Mouse (Mus musculus) midbrain, embryonic 16.5 days (tissue): ENCODE results near the gene Kcnk6. TPM values are rescaled to one million over a fixed set of nuclear protein-coding genes. Genes with fewer than 3 reads are reported as not detected.
"Not testable (repeated sequence)": the region's sequence is repeated elsewhere in the genome, so short reads cannot be mapped to it uniquely, and the experiment has no call there.

Source experiments
- ATAC-seq: fragments of 200-750 bp; cut with Nextera tagmentation; 2 replicates; pipeline ENCODE4 v1.8.0; 2017; ENCODE audit warnings: moderate TSS enrichment
- H3K27ac ChIP-seq: fragments of 300-500 bp; sonication (generic); 2 replicates; pipeline ENCODE4 v1.5.1; 2014; ENCODE audit warnings: mild to moderate bottlenecking, low read length, mixed read lengths
- H3K27me3 ChIP-seq: fragments of 300-500 bp; sonication (generic); 2 replicates; pipeline ENCODE4 v1.6.1; 2014; ENCODE audit warnings: low read depth, low read length, mixed read lengths; ENCODE audit not compliant: control insufficient read depth, insufficient read depth
- H3K36me3 ChIP-seq: fragments of 300-500 bp; sonication (generic); 2 replicates; pipeline ENCODE4 v1.6.1; 2014; ENCODE audit warnings: mild to moderate bottlenecking, low read length, moderate library complexity, mixed read lengths; ENCODE audit not compliant: control insufficient read depth, insufficient read depth
- H3K4me1 ChIP-seq: fragments of 300-500 bp; sonication (generic); 2 replicates; pipeline ENCODE4 v1.6.1; 2014; ENCODE audit warnings: mild to moderate bottlenecking, low read length, mixed read lengths; ENCODE audit not compliant: control insufficient read depth, insufficient read depth
- H3K4me2 ChIP-seq: fragments of 300-500 bp; sonication (generic); 2 replicates; pipeline ENCODE4 v1.6.1; 2014; ENCODE audit warnings: mild to moderate bottlenecking, low read length, mixed read lengths
- H3K4me3 ChIP-seq: fragments of 300-500 bp; sonication (generic); 2 replicates; pipeline ENCODE4 v1.5.1; 2014; ENCODE audit warnings: low read depth, mild to moderate bottlenecking, low read length, moderate library complexity, mixed read lengths
- H3K9ac ChIP-seq: fragments of 300-500 bp; sonication (generic); 2 replicates; pipeline ENCODE4 v1.6.1; 2014; ENCODE audit warnings: low read depth, low read length, mixed read lengths
- H3K9me3 ChIP-seq: fragments of 300-500 bp; sonication (generic); replicated peaks from 2 replicates; pipeline ENCODE4 v1.6.1; 2014; ENCODE audit warnings: mild to moderate bottlenecking, low read length, mixed read lengths; ENCODE audit not compliant: control insufficient read depth, poor library complexity, severe bottlenecking
- WGBS: fragments of 180-500 bp; shearing (Covaris S2); extraction: QIAGEN DNeasy Blood & Tissue Kit; methylation state at CpG from one replicate; pipeline ENCODE4 v1.1.7; 2014; 5-methylcytosine and 5-hydroxymethylcytosine counted together
- polyA plus RNA-seq: library from polyadenylated mRNA; unstranded; fragments of >200 nt; fragmentation: Nextera tagmentation; extraction: Ambion mirVana; gene quantifications from 2 replicates; pipeline ENCODE4 v1.2.1, GENCODE M21; 2015

Kcnk6 gene
- polyA plus RNA-seq, 1 experiment from 2014 or later, result 1.7 TPM

GRCm38 (mm10) chr7:29237596-29237995 lies 5.3 kb upstream of the Kcnk6 start:
- H3K9me3 ChIP-seq, H3K27me3 ChIP-seq, H3K36me3 ChIP-seq: not testable (repeated sequence)
- Histone ChIP-seq H3K4me1 (peaks cover 12% of the 10 kb centered on the region), H3K9ac (peak overlapping the region; percentile 63), H3K27ac (peak overlapping the region; percentile 89), H3K4me2 (peak overlapping the region; percentile 84), H3K4me3 (peak overlapping the region; percentile 79)
- peak; percentile 19 for ATAC-seq
- 30% methylated on average over 6 of the region's 6 CpGs for WGBS

- Histone ChIP-seq H3K27ac (no peak overlapping the region), H3K9ac (no peak overlapping the region), H3K27me3 (peaks cover 12% of the 10 kb centered on the region), H3K9me3 (no peaks in the 10 kb centered on the region), H3K4me3 (no peak overlapping the region), H3K4me2 (no peak overlapping the region), H3K4me1 (peaks cover 19% of the 10 kb centered on the region), H3K36me3 (no peaks in the 10 kb centered on the region)
- 88% methylated on average over 4 of the region's 4 CpGs for WGBS
- no peak for ATAC-seq
Observed at GRCm38 (mm10) chr7:29236593-29236992, 4.3 kb upstream of the Kcnk6 start.

- H3K4me2 ChIP-seq, result no peak overlapping the region
- peaks cover 18% of the 10 kb centered on the region for H3K4me1 ChIP-seq
- H3K27ac ChIP-seq, result no peak overlapping the region
- WGBS, result 80% methylated on average over 5 of the region's 5 CpGs
- no peak overlapping the region for H3K9ac ChIP-seq
- H3K9me3 ChIP-seq, result no peaks in the 10 kb centered on the region
- H3K4me3 ChIP-seq, result no peak overlapping the region
- H3K27me3 ChIP-seq, result peaks cover 29% of the 10 kb centered on the region
- ATAC-seq, result no peak
- H3K36me3 ChIP-seq, result no peaks in the 10 kb centered on the region
Observed at GRCm38 (mm10) chr7:29234661-29235060, 2.3 kb upstream of the Kcnk6 start.

GRCm38 (mm10) chr7:29233745-29234144 lies 1.4 kb upstream of the Kcnk6 start:
- Histone ChIP-seq H3K36me3 (no peaks in the 10 kb centered on the region), H3K27ac (no peak overlapping the region), H3K9me3 (no peaks in the 10 kb centered on the region), H3K27me3 (peaks cover 30% of the 10 kb centered on the region), H3K4me2 (no peak overlapping the region), H3K4me3 (no peak overlapping the region), H3K9ac (no peak overlapping the region), H3K4me1 (peaks cover 9% of the 10 kb centered on the region)
- 84% methylated on average over 6 of the region's 6 CpGs for WGBS
- ATAC-seq, result no peak

GRCm38 (mm10) chr7:29231517-29231916 lies 798 bp downstream of the Kcnk6 start:
- peaks cover 30% of the 10 kb centered on the region for H3K27me3 ChIP-seq
- ATAC-seq, result no peak
- H3K27ac ChIP-seq, result no peak overlapping the region
- no peak overlapping the region for H3K4me2 ChIP-seq
- 58% methylated on average over 3 of the region's 3 CpGs for WGBS
- H3K9ac ChIP-seq, result no peak overlapping the region
- H3K36me3 ChIP-seq, result no peaks in the 10 kb centered on the region
- no peak overlapping the region for H3K4me3 ChIP-seq
- H3K4me1 ChIP-seq, result peaks cover 7% of the 10 kb centered on the region
- H3K9me3 ChIP-seq, result no peaks in the 10 kb centered on the region

GRCm38 (mm10) chr7:29230560-29230959 lies 1.8 kb downstream of the Kcnk6 start:
- no peak overlapping the region for H3K9ac ChIP-seq
- H3K27ac ChIP-seq, result no peak overlapping the region
- H3K9me3 ChIP-seq, result no peaks in the 10 kb centered on the region
- no peak for ATAC-seq
- peaks cover 7% of the 10 kb centered on the region for H3K4me1 ChIP-seq
- H3K4me3 ChIP-seq, result no peak overlapping the region
- no peak overlapping the region for H3K4me2 ChIP-seq
- no peaks in the 10 kb centered on the region for H3K36me3 ChIP-seq
- H3K27me3 ChIP-seq, result peaks cover 30% of the 10 kb centered on the region
- 12% methylated on average over 3 of the region's 3 CpGs for WGBS

GRCm38 (mm10) chr7:29228202-29228601 lies 4.1 kb downstream of the Kcnk6 start:
- Histone ChIP-seq H3K4me2 (no peak overlapping the region), H3K27ac (no peak overlapping the region), H3K27me3 (peaks cover 30% of the 10 kb centered on the region), H3K4me1 (peaks cover 13% of the 10 kb centered on the region), H3K36me3 (no peaks in the 10 kb centered on the region), H3K4me3 (no peak overlapping the region), H3K9ac (no peak overlapping the region), H3K9me3 (no peaks in the 10 kb centered on the region)
- 73% methylated on average over 4 of the region's 4 CpGs for WGBS
- ATAC-seq, result no peak

- Histone ChIP-seq H3K36me3 (no peaks in the 10 kb centered on the region), H3K9me3 (no peaks in the 10 kb centered on the region), H3K9ac (peak overlapping the region; percentile 39; the same call in 1 of the 2 replicates), H3K4me2 (peak overlapping the region; percentile 40), H3K4me3 (peak overlapping the region; percentile 9; the same call in 1 of the 2 replicates), H3K27ac (peak overlapping the region; percentile 47; the same call in 1 of the 2 replicates), H3K27me3 (peaks cover 8% of the 10 kb centered on the region), H3K4me1 (peaks cover 6% of the 10 kb centered on the region)
- 70% methylated on average over 13 of the region's 13 CpGs for WGBS
- 0 out of 2 replicates have a peak, but pooled peaks have one; percentile 40 for ATAC-seq
Observed at GRCm38 (mm10) chr7:29225520-29225919, 6.8 kb downstream of the Kcnk6 start.

- no peaks in the 10 kb centered on the region; the same call in 1 of the 2 replicates for H3K9me3 ChIP-seq
- peaks cover 4% of the 10 kb centered on the region for H3K27me3 ChIP-seq
- H3K4me2 ChIP-seq, result peak overlapping the region; percentile 40
- WGBS, result 10% methylated on average over 16 of the region's 16 CpGs
- peaks cover 6% of the 10 kb centered on the region for H3K4me1 ChIP-seq
- H3K9ac ChIP-seq, result peak overlapping the region; percentile 39; the same call in 1 of the 2 replicates
- ATAC-seq, result peak; percentile 62
- peak overlapping the region; percentile 47; the same call in 1 of the 2 replicates for H3K27ac ChIP-seq
- no peaks in the 10 kb centered on the region for H3K36me3 ChIP-seq
- peak overlapping the region; percentile 9; the same call in 1 of the 2 replicates for H3K4me3 ChIP-seq
Observed at GRCm38 (mm10) chr7:29224756-29225394, 7.4 kb downstream of the Kcnk6 start.
